Comparison of ENCODE assay signal across 12 mouse cellular contexts in the genomic region with DNA sequence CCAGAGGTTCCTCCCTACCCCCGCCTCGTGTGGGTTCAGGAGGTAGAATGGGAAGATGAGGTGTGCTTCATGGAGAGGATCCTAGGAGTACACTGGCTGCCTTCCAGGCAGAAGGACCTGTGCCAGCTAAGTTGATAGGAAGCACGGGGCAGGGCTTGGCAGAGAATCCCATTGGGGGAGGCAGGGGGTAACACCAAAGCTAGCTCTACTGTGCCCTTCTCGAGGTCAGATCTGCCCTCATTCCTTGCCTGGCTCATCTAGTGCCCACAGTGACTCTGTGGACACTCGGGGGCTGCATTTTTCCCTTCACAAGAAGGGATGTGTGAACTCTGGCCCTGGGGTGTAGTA. TPM values are rescaled to one million over a fixed set of nuclear protein-coding genes. Genes with fewer than 3 reads are reported as not detected.
DNase-seq lines count a peak whose midpoint lies in the region.
"Had no signal": no experiment of that assay in that cellular context is flagged by ENCODE, and none has a peak within 500 bp of the region (broad histone marks: within the 10 kb centered on the region; RNA-seq: fewer than 3 reads in every experiment).

No protein-coding gene starts in this region.

- peak; percentile 74 for DNase-seq in cerebellum, adult 11-12 months
- DNase-seq in cerebellum, adult 11 months, result no peak
- peak; percentile 31 for DNase-seq in lung, postnatal 36 days
- no peak for DNase-seq in lung, postnatal 10 days
- DNase-seq in heart, adult 9 months (ENCODE audit: low spot score in 2 of 2), result peak; percentile 76 to 88
- DNase-seq in ovary, postnatal 36 days (ENCODE audit: low spot score), result peak; percentile 73
- no peak for DNase-seq in frontal cortex, postnatal 36 days (ENCODE audit: low spot score in 2 of 2)
- DNase-seq in gastrocnemius, adult 18-20 months (ENCODE audit: low spot score), result no peak
- DNase-seq: liver, embryonic 13.5 days; lung, postnatal 4 days; thymus, adult 18-20 months had no signal

RNA-seq across cellular contexts. Expression of a gene that starts 12.7 kb away (rescaled TPM):
- 10 to 100 TPM; 21.3 to 23.0 TPM for total RNA-seq in gastrocnemius, adult 18-20 months (2021)

RNA-seq across cellular contexts. Expression of a gene that starts 21.5 kb away (rescaled TPM):
- total RNA-seq in gastrocnemius, adult 18-20 months (2021), result under 1 TPM; 0.47 to 0.82 TPM

RNA-seq across cellular contexts. Expression of a gene that starts 23.9 kb away (rescaled TPM):
- 1 to 10 TPM; 1.6 to 2.3 TPM for total RNA-seq in gastrocnemius, adult 18-20 months (2021)

RNA-seq across cellular contexts. Expression of a gene that starts 41.3 kb away (rescaled TPM):
- total RNA-seq in gastrocnemius, adult 18-20 months (2021), result 1 to 10 TPM; 4.2 to 6.5 TPM

RNA-seq across cellular contexts. Expression of a gene that starts 44.8 kb away (rescaled TPM):
- total RNA-seq in gastrocnemius, adult 18-20 months (2021), result not detected
- total RNA-seq: monocyte, adult 5-6 weeks had no signal

Comparison
In these comparisons a context has a peak if more than half of its experiments do, and no peak if none do; other contexts are left out.
1. DNase-seq: peak in cerebellum, adult 11-12 months (single experiment), lung, postnatal 36 days (single experiment), heart, adult 9 months (2 of 2) and ovary, postnatal 36 days (single experiment); none in cerebellum, adult 11 months (single experiment), lung, postnatal 10 days (single experiment), frontal cortex, postnatal 36 days (0 of 2) and gastrocnemius, adult 18-20 months (single experiment).